Mouse (Mus musculus): ENCODE data around the gene Prpf39. TPM values are rescaled to one million over a fixed set of nuclear protein-coding genes. Genes with fewer than 3 reads are reported as not detected.

The Prpf39 gene
- polyA plus RNA-seq (2015; fragmentation: Nextera tagmentation; extraction: Ambion mirVana): 51.1 and 52.7 TPM in 2 replicates

GRCm38 (mm10) chr12:65036190-65036870 is at the start of gene Prpf39:
Gene Prpf39, plus strand, starts transcription at chr12:65036333.
- peak within 1 kb of the TSS; percentile 83 for H3K27ac ChIP-seq
- H3K9ac ChIP-seq: peak within 1 kb of the TSS; percentile 92
- H3K4me3 ChIP-seq: peak within 1 kb of the TSS; percentile 97
- peak within 1 kb of the TSS; percentile 66 for H3K4me2 ChIP-seq
- under 1% methylated on average over 49 of the region's 65 CpGs for WGBS
- H3K9me3 ChIP-seq: no peaks in the 10 kb centered on the region
- ATAC-seq (ENCODE audit: low FRiP score): peak; percentile 95
- H3K4me1 ChIP-seq (replicated peaks): peaks cover 27% of the 10 kb centered on the region
- no peaks in the 10 kb centered on the region for H3K27me3 ChIP-seq
- no peaks in the 10 kb centered on the region for H3K36me3 ChIP-seq

- H3K4me2 ChIP-seq: no peak overlapping the region
- 91% methylated on average over 3 of the region's 3 CpGs for WGBS
- ATAC-seq (ENCODE audit: low FRiP score): no peak
- H3K27ac ChIP-seq: no peak overlapping the region
- H3K9me3 ChIP-seq: no peaks in the 10 kb centered on the region
- H3K36me3 ChIP-seq: peaks cover 70% of the 10 kb centered on the region
- no peak overlapping the region for H3K9ac ChIP-seq
- no peak overlapping the region for H3K4me3 ChIP-seq
- H3K4me1 ChIP-seq (replicated peaks): no peaks in the 10 kb centered on the region
- H3K27me3 ChIP-seq: no peaks in the 10 kb centered on the region
Observed at GRCm38 (mm10) chr12:65007725-65008124, 28.4 kb upstream of the Prpf39 start.

GRCm38 (mm10) chr12:65022842-65023241 is 13.3 kb upstream of the Prpf39 start:
- no peaks in the 10 kb centered on the region for H3K9me3 ChIP-seq
- over 99% methylated on average over 6 of the region's 6 CpGs for WGBS
- no peak overlapping the region for H3K4me2 ChIP-seq
- no peak for ATAC-seq (ENCODE audit: low FRiP score)
- H3K27ac ChIP-seq: no peak overlapping the region
- no peak overlapping the region for H3K9ac ChIP-seq
- H3K4me3 ChIP-seq: no peak overlapping the region
- no peaks in the 10 kb centered on the region for H3K4me1 ChIP-seq (replicated peaks)
- no peaks in the 10 kb centered on the region for H3K27me3 ChIP-seq
- peaks cover 23% of the 10 kb centered on the region for H3K36me3 ChIP-seq

- ATAC-seq (ENCODE audit: low FRiP score): no peak
- Histone ChIP-seq H3K27me3 (no peaks in the 10 kb centered on the region), H3K36me3 (no peaks in the 10 kb centered on the region), H3K9me3 (no peaks in the 10 kb centered on the region), H3K27ac (no peak overlapping the region), H3K4me2 (peak overlapping the region; percentile 66), H3K4me1 (replicated peaks) (peaks cover 27% of the 10 kb centered on the region), H3K9ac (peak overlapping the region; percentile 92; the same call in 1 of the 2 replicates), H3K4me3 (peak overlapping the region; percentile 97)
- 51% methylated on average over 8 of the region's 8 CpGs for WGBS
Observed at GRCm38 (mm10) chr12:65035839-65036189, 319 bp upstream of the Prpf39 start.

- H3K9me3 ChIP-seq: no peaks in the 10 kb centered on the region
- H3K4me1 ChIP-seq (replicated peaks): peaks cover 27% of the 10 kb centered on the region
- 19% methylated on average over 18 of the region's 18 CpGs for WGBS
- peak overlapping the region; percentile 66 for H3K4me2 ChIP-seq
- H3K36me3 ChIP-seq: no peaks in the 10 kb centered on the region
- H3K4me3 ChIP-seq: peak overlapping the region; percentile 97
- H3K9ac ChIP-seq: peak overlapping the region; percentile 92
- no peaks in the 10 kb centered on the region for H3K27me3 ChIP-seq
- H3K27ac ChIP-seq: no peak overlapping the region
- 0 out of 2 replicates have a peak, but pooled peaks have one; percentile 18 for ATAC-seq (ENCODE audit: low FRiP score)
Observed at GRCm38 (mm10) chr12:65036892-65037545, 886 bp downstream of the Prpf39 start.

GRCm38 (mm10) chr12:65037546-65037937 is 1.4 kb downstream of the Prpf39 start:
- Histone ChIP-seq H3K9me3 (no peaks in the 10 kb centered on the region), H3K9ac (peak overlapping the region; percentile 92; the same call in 1 of the 2 replicates), H3K4me3 (peak overlapping the region; percentile 97), H3K36me3 (peaks cover 2% of the 10 kb centered on the region; the same call in 1 of the 2 replicates), H3K4me2 (peak overlapping the region; percentile 66), H3K27me3 (no peaks in the 10 kb centered on the region), H3K27ac (no peak overlapping the region), H3K4me1 (replicated peaks) (peaks cover 27% of the 10 kb centered on the region)
- ATAC-seq (ENCODE audit: low FRiP score): no peak
- 56% methylated on average over 4 of the region's 4 CpGs for WGBS

GRCm38 (mm10) chr12:65048799-65049198 is 12.7 kb downstream of the Prpf39 start:
- H3K4me1 ChIP-seq (replicated peaks): no peaks in the 10 kb centered on the region
- H3K27me3 ChIP-seq: no peaks in the 10 kb centered on the region
- peaks cover 26% of the 10 kb centered on the region for H3K36me3 ChIP-seq
- no peak overlapping the region for H3K4me2 ChIP-seq
- no peak overlapping the region for H3K27ac ChIP-seq
- no peaks in the 10 kb centered on the region for H3K9me3 ChIP-seq
- ATAC-seq (ENCODE audit: low FRiP score): no peak
- H3K9ac ChIP-seq: no peak overlapping the region
- no peak overlapping the region for H3K4me3 ChIP-seq

- H3K9ac ChIP-seq: no peak overlapping the region
- no peak overlapping the region for H3K27ac ChIP-seq
- peaks cover 58% of the 10 kb centered on the region for H3K36me3 ChIP-seq
- H3K4me3 ChIP-seq: no peak overlapping the region
- no peak for ATAC-seq (ENCODE audit: low FRiP score)
- 90% methylated on average over 2 of the region's 2 CpGs for WGBS
- no peak overlapping the region for H3K4me2 ChIP-seq
- no peaks in the 10 kb centered on the region for H3K9me3 ChIP-seq
- no peaks in the 10 kb centered on the region for H3K27me3 ChIP-seq
- H3K4me1 ChIP-seq (replicated peaks): no peaks in the 10 kb centered on the region
Observed at GRCm38 (mm10) chr12:65058203-65058602, 22.1 kb downstream of the Prpf39 start.

GRCm38 (mm10) chr12:65061082-65061481 is 24.9 kb downstream of the Prpf39 start:
- H3K36me3 ChIP-seq: peaks cover 65% of the 10 kb centered on the region
- ATAC-seq (ENCODE audit: low FRiP score): no peak
- no peak overlapping the region for H3K4me3 ChIP-seq

GRCm38 (mm10) chr12:65065241-65065640 is 29.1 kb downstream of the Prpf39 start:
- ATAC-seq (ENCODE audit: low FRiP score): no peak
- Histone ChIP-seq H3K4me1 (replicated peaks) (no peaks in the 10 kb centered on the region), H3K27ac (no peak overlapping the region), H3K4me3 (no peak overlapping the region), H3K27me3 (no peaks in the 10 kb centered on the region), H3K4me2 (no peak overlapping the region), H3K9me3 (no peaks in the 10 kb centered on the region), H3K9ac (no peak overlapping the region), H3K36me3 (peaks cover 64% of the 10 kb centered on the region)
- 86% methylated on average over 2 of the region's 2 CpGs for WGBS

More at GRCm38 (mm10) chr12:65061082-65061481, 24.9 kb downstream of the Prpf39 start:
- Histone ChIP-seq H3K27me3 (no peaks in the 10 kb centered on the region), H3K9me3 (no peaks in the 10 kb centered on the region), H3K9ac (no peak overlapping the region), H3K4me1 (replicated peaks) (no peaks in the 10 kb centered on the region), H3K27ac (no peak overlapping the region), H3K4me2 (no peak overlapping the region)

- H3K4me1 ChIP-seq (replicated peaks): no peaks in the 10 kb centered on the region
- ATAC-seq (ENCODE audit: low FRiP score): no peak
- no peak overlapping the region for H3K4me3 ChIP-seq
- peaks cover 55% of the 10 kb centered on the region for H3K36me3 ChIP-seq
- H3K27ac ChIP-seq: no peak overlapping the region
- whole genome bisulfite sequencing: 74% methylated on average over 3 of the region's 3 CpGs
- H3K9me3 ChIP-seq: no peaks in the 10 kb centered on the region
- no peak overlapping the region for H3K9ac ChIP-seq
- no peak overlapping the region for H3K4me2 ChIP-seq
- no peaks in the 10 kb centered on the region for H3K27me3 ChIP-seq
Observed at GRCm38 (mm10) chr12:65066234-65066633, 30.1 kb downstream of the Prpf39 start.

GRCm38 (mm10) chr12:65068409-65068808 is 32.3 kb downstream of the Prpf39 start:
- no peak for ATAC-seq (ENCODE audit: low FRiP score)
- Histone ChIP-seq H3K4me2 (no peak overlapping the region), H3K4me3 (no peak overlapping the region), H3K9me3 (no peaks in the 10 kb centered on the region), H3K36me3 (peaks cover 41% of the 10 kb centered on the region), H3K27me3 (no peaks in the 10 kb centered on the region), H3K9ac (no peak overlapping the region), H3K27ac (no peak overlapping the region), H3K4me1 (replicated peaks) (peaks cover 11% of the 10 kb centered on the region; the same call in 1 of the 2 replicates)
- 90% methylated on average over 4 of the region's 4 CpGs for WGBS
